Mouse (Mus musculus) lung, adult 2 months (tissue): ENCODE results near the gene Tatdn2. TPM values are rescaled to one million over a fixed set of nuclear protein-coding genes. Genes with fewer than 3 reads are reported as not detected.

ENCODE experiments used
- DNase-seq: peaks from one replicate; pipeline ENCODE4 v3.0.0; 2022
- H3K4me1 ChIP-seq: fragments of 200-500 bp; 2 replicates; pipeline ENCODE4 v1.6.1; 2011; ENCODE audit warnings: low read length; ENCODE audit not compliant: control insufficient read depth, insufficient read depth
- H3K4me3 ChIP-seq: fragments of 200-500 bp; replicated peaks from 2 replicates; pipeline ENCODE3; 2011; ENCODE audit warnings: low read depth, mild to moderate bottlenecking, control low read depth, low read length; ENCODE audit errors: extremely low read depth
- CTCF ChIP-seq: fragments of 200-500 bp; IDR thresholded peaks from 2 replicates; pipeline ENCODE4 v1.5.1; 2011; ENCODE audit warnings: mild to moderate bottlenecking, low read length, control low read depth; ENCODE audit not compliant: insufficient read depth
- POLR2A ChIP-seq: fragments of 200-500 bp; IDR thresholded peaks from 2 replicates; pipeline ENCODE4 v1.6.1; 2011; ENCODE audit warnings: low read depth, mild to moderate bottlenecking, control low read depth, low read length, borderline replicate concordance; ENCODE audit errors: extremely low read depth
- WGBS: fragments of 180-500 bp; shearing (Covaris S2); methylation state at CpG from one replicate; pipeline ENCODE4 v1.1.7; 2018; 5-methylcytosine and 5-hydroxymethylcytosine counted together
- polyA plus RNA-seq: library from polyadenylated mRNA; depleted of rRNA; stranded (reverse); fragments of >200 nt; gene quantifications from 2 replicates; pipeline ENCODE4 v1.2.3, GENCODE M21; 2012; rRNA removed

Gene Tatdn2
- polyA plus RNA-seq, 1 experiment, result 24.5 TPM

- no peak for TF ChIP-seq CTCF
- no peak for TF ChIP-seq POLR2A
- 50% methylated on average over 1 of the region's 1 CpGs for WGBS
- Histone ChIP-seq H3K4me1 (peaks cover 3% of the 10 kb centered on the region; the same call in 1 of the 2 replicates), H3K4me3 (no peak overlapping the region)
- DNase-seq, result no peak
Measured at GRCm38 (mm10) chr6:113742321-113742720, 45.5 kb downstream of the Tatdn2 start.

- TF ChIP-seq CTCF (no peak), POLR2A (no peak)
- DNase-seq, result no peak
- peaks cover 3% of the 10 kb centered on the region; the same call in 1 of the 2 replicates for H3K4me1 ChIP-seq
- no peak overlapping the region for H3K4me3 ChIP-seq
- 35% methylated on average over 1 of the region's 1 CpGs for WGBS
Measured at GRCm38 (mm10) chr6:113743111-113743510, 46.3 kb downstream of the Tatdn2 start.

GRCm38 (mm10) chr6:113745117-113745516 is 48.3 kb downstream of the Tatdn2 start:
- TF ChIP-seq CTCF (no peak), POLR2A (no peak)
- 0 out of 2 replicates have a peak, but pooled peaks cover under 1% of the 10 kb centered on the region for H3K4me1 ChIP-seq
- DNase-seq, result no peak
- no peak overlapping the region for H3K4me3 ChIP-seq

GRCm38 (mm10) chr6:113747284-113747683 is 50.4 kb downstream of the Tatdn2 start:
- no peak for TF ChIP-seq CTCF
- TF ChIP-seq POLR2A, result no peak
- DNase-seq, result no peak
- Histone ChIP-seq H3K4me1 (no peaks in the 10 kb centered on the region), H3K4me3 (no peak overlapping the region)
- WGBS, result 80% methylated on average over 14 of the region's 14 CpGs

GRCm38 (mm10) chr6:113748351-113748750 is 51.5 kb downstream of the Tatdn2 start:
- 35% methylated on average over 26 of the region's 26 CpGs for WGBS
- H3K4me3 ChIP-seq, result no peak overlapping the region
- no peak for DNase-seq

GRCm38 (mm10) chr6:113749119-113749685 is 52.4 kb downstream of the Tatdn2 start:
- TF ChIP-seq CTCF, result no peak
- TF ChIP-seq POLR2A, result no peak
- WGBS, result 53% methylated on average over 17 of the region's 17 CpGs
- no peak overlapping the region for H3K4me3 ChIP-seq
- DNase-seq, result no peak
- H3K4me1 ChIP-seq, result no peaks in the 10 kb centered on the region

More at GRCm38 (mm10) chr6:113748351-113748750, 51.5 kb downstream of the Tatdn2 start:
- no peaks in the 10 kb centered on the region for H3K4me1 ChIP-seq
- TF ChIP-seq CTCF (no peak), POLR2A (no peak)

Other genes with a start within 250 kb of the Tatdn2 start
- gene Il17re, start 238.6 kb upstream of the Tatdn2 start, polyA plus RNA-seq, result 57.2 and 62.4 TPM in 2 replicates
- gene Il17rc, start 225.6 kb upstream of the Tatdn2 start, polyA plus RNA-seq, result 75.5 and 100.0 TPM in 2 replicates
- gene Creld1, start 213.8 kb upstream of the Tatdn2 start, polyA plus RNA-seq, result 22.9 and 30.4 TPM in 2 replicates
- gene Prrt3, start 195.1 kb upstream of the Tatdn2 start, polyA plus RNA-seq, result 0.24 and 0.27 TPM in 2 replicates
- 42.0 and 51.5 TPM in 2 replicates for gene Emc3, start 165.4 kb upstream of the Tatdn2 start, polyA plus RNA-seq
- 0.75 and 1.2 TPM in 2 replicates for gene Fancd2, start 165.4 kb upstream of the Tatdn2 start, polyA plus RNA-seq
- not detected in 2 replicates for gene Fancd2os, start 96.3 kb upstream of the Tatdn2 start, polyA plus RNA-seq
- gene Brk1, start 92.3 kb upstream of the Tatdn2 start, polyA plus RNA-seq, result 101 and 184 TPM in 2 replicates
- 16.5 and 25.9 TPM in 2 replicates for gene Vhl, start 73.1 kb upstream of the Tatdn2 start, polyA plus RNA-seq
- 48.8 and 53.8 TPM in 2 replicates for gene Irak2, start 58.6 kb upstream of the Tatdn2 start, polyA plus RNA-seq
- gene Ghrl, start 22.8 kb downstream of the Tatdn2 start, polyA plus RNA-seq, result 1.8 and 2.0 TPM in 2 replicates
- gene Sec13, start 43.7 kb downstream of the Tatdn2 start, polyA plus RNA-seq, result 98.2 and 115 TPM in 2 replicates